Mouse (Mus musculus) spleen, adult 2 months (tissue): ENCODE data around the gene Abhd14a. TPM values are rescaled to one million over a fixed set of nuclear protein-coding genes. Genes with fewer than 3 reads are reported as not detected.

Source experiments
- DNase-seq, 2 experiments: peaks; one replicate each; pipeline versions ENCODE4 v3.0.0 to v3.0.0-alpha.2; 2012 to 2021; ENCODE audit warnings: low spot score in 2 of 2, low read depth in 1 of 2
- H3K27ac ChIP-seq: fragments of 200-500 bp; 2 replicates; pipeline ENCODE4 v1.5.1; 2012; ENCODE audit warnings: low read length, inconsistent platforms; ENCODE audit not compliant: insufficient read depth
- H3K27me3 ChIP-seq: fragments of 200-500 bp; 2 replicates; pipeline ENCODE4 v1.6.1; 2012; ENCODE audit warnings: mild to moderate bottlenecking, moderate library complexity, low read length, inconsistent platforms; ENCODE audit not compliant: control insufficient read depth, insufficient read depth
- H3K36me3 ChIP-seq: fragments of 200-500 bp; 2 replicates; pipeline ENCODE4 v1.6.1; 2012; ENCODE audit warnings: mild to moderate bottlenecking, low read length, inconsistent platforms; ENCODE audit not compliant: control insufficient read depth, insufficient read depth
- H3K4me1 ChIP-seq: fragments of 200-500 bp; 2 replicates; pipeline ENCODE4 v1.6.1; 2011; ENCODE audit warnings: inconsistent platforms; ENCODE audit not compliant: control insufficient read depth, insufficient read depth, insufficient read length
- H3K4me3 ChIP-seq: fragments of 200-500 bp; 2 replicates; pipeline ENCODE4 v1.5.1; 2011; ENCODE audit warnings: mild to moderate bottlenecking, inconsistent platforms; ENCODE audit not compliant: insufficient read depth, insufficient read length; ENCODE audit errors: extremely low read depth
- CTCF ChIP-seq: fragments of 200-500 bp; IDR thresholded peaks from 2 replicates; pipeline ENCODE4 v1.5.1; 2011; ENCODE audit warnings: mild to moderate bottlenecking, inconsistent platforms; ENCODE audit not compliant: insufficient read depth, insufficient read length, insufficient replicate concordance; ENCODE audit errors: extremely low read depth
- POLR2A ChIP-seq: fragments of 200-500 bp; IDR thresholded peaks from 2 replicates; pipeline ENCODE4 v1.6.1; 2011; ENCODE audit warnings: low read depth, low read length, inconsistent platforms
- WGBS: fragments of 180-500 bp; shearing (Covaris S2); methylation state at CpG from one replicate; pipeline ENCODE4 v1.1.7; 2018; 5-methylcytosine and 5-hydroxymethylcytosine counted together
- polyA plus RNA-seq: library from polyadenylated mRNA; depleted of rRNA; stranded (reverse); fragments of >200 nt; gene quantifications from 2 replicates; pipeline ENCODE4 v1.2.3, GENCODE M21; 2012

The Abhd14a gene
- polyA plus RNA-seq, 1 experiment: 11.5 TPM

- H3K36me3 ChIP-seq: no peaks in the 10 kb centered on the region
- no peak overlapping the region for H3K4me3 ChIP-seq
- WGBS: 68% methylated on average over 7 of the region's 7 CpGs
- H3K27me3 ChIP-seq: no peaks in the 10 kb centered on the region
- DNase-seq: no peak
- no peak overlapping the region for H3K27ac ChIP-seq
- H3K4me1 ChIP-seq: peaks cover 9% of the 10 kb centered on the region
- TF ChIP-seq CTCF (no peak), POLR2A (no peak)
Measured at GRCm38 (mm10) chr9:106452821-106453220, 5.3 kb upstream of the Abhd14a start.

GRCm38 (mm10) chr9:106452351-106452750, 4.9 kb upstream of the Abhd14a start:
- no peak for DNase-seq
- Histone ChIP-seq H3K36me3 (no peaks in the 10 kb centered on the region), H3K27ac (no peak overlapping the region), H3K4me1 (peaks cover 12% of the 10 kb centered on the region), H3K4me3 (no peak overlapping the region), H3K27me3 (no peaks in the 10 kb centered on the region)
- 70% methylated on average over 6 of the region's 6 CpGs for WGBS
- TF ChIP-seq CTCF (no peak), POLR2A (no peak)

GRCm38 (mm10) chr9:106451899-106452298, 4.4 kb upstream of the Abhd14a start:
- WGBS: 39% methylated on average over 2 of the region's 2 CpGs
- no peak for TF ChIP-seq POLR2A
- TF ChIP-seq CTCF: no peak
- no peak overlapping the region for H3K27ac ChIP-seq
- no peaks in the 10 kb centered on the region for H3K36me3 ChIP-seq
- peaks cover 12% of the 10 kb centered on the region for H3K4me1 ChIP-seq
- DNase-seq: no peak
- no peak overlapping the region for H3K4me3 ChIP-seq
- H3K27me3 ChIP-seq: no peaks in the 10 kb centered on the region

GRCm38 (mm10) chr9:106451298-106451697, 3.8 kb upstream of the Abhd14a start:
- peaks cover 12% of the 10 kb centered on the region for H3K4me1 ChIP-seq
- WGBS: 93% methylated on average over 11 of the region's 11 CpGs
- no peaks in the 10 kb centered on the region for H3K27me3 ChIP-seq
- TF ChIP-seq CTCF (no peak), POLR2A (no peak)
- H3K4me3 ChIP-seq: no peak overlapping the region
- no peak overlapping the region for H3K27ac ChIP-seq
- no peak for DNase-seq
- no peaks in the 10 kb centered on the region for H3K36me3 ChIP-seq

- Histone ChIP-seq H3K27me3 (no peaks in the 10 kb centered on the region), H3K4me3 (no peak overlapping the region), H3K27ac (no peak overlapping the region), H3K36me3 (no peaks in the 10 kb centered on the region), H3K4me1 (peaks cover 12% of the 10 kb centered on the region)
- no peak for TF ChIP-seq CTCF
- no peak for TF ChIP-seq POLR2A
- DNase-seq: no peak
- 85% methylated on average over 9 of the region's 9 CpGs for WGBS
Measured at GRCm38 (mm10) chr9:106450661-106451060, 3.2 kb upstream of the Abhd14a start.

- 93% methylated on average over 8 of the region's 8 CpGs for WGBS
- TF ChIP-seq POLR2A: no peak
- TF ChIP-seq CTCF: no peak
- DNase-seq: no peak
- Histone ChIP-seq H3K4me1 (peaks cover 12% of the 10 kb centered on the region), H3K27me3 (no peaks in the 10 kb centered on the region), H3K27ac (no peak overlapping the region), H3K4me3 (no peak overlapping the region), H3K36me3 (no peaks in the 10 kb centered on the region)
Measured at GRCm38 (mm10) chr9:106449947-106450346, 2.5 kb upstream of the Abhd14a start.

- no peaks in the 10 kb centered on the region for H3K36me3 ChIP-seq
- H3K4me1 ChIP-seq: peaks cover 8% of the 10 kb centered on the region; the same call in 1 of the 2 replicates
- DNase-seq: peak; percentile 36 to 68
- no peaks in the 10 kb centered on the region for H3K27me3 ChIP-seq
- WGBS: 2% methylated on average over 23 of the region's 23 CpGs
- TF ChIP-seq POLR2A (no peak), CTCF (peak; percentile 69)
- peak overlapping the region; percentile 68 for H3K4me3 ChIP-seq
- H3K27ac ChIP-seq: peak overlapping the region; percentile 30; the same call in 1 of the 2 replicates
Measured at GRCm38 (mm10) chr9:106448498-106449031, 1.1 kb upstream of the Abhd14a start.
